Mouse (Mus musculus) neural tube, embryonic 13.5 days (tissue): ENCODE measurements at regions not wholly inside any gene's neighbourhood (a gene's known extent, or its start where the extent isn't known, plus 50 kb on each side); places are given as distances from the start of the nearest gene placed in this dataset.
"Not testable (repeated sequence)": the region's sequence is repeated elsewhere in the genome, so short reads cannot be mapped to it uniquely, and the experiment has no call there.

ENCODE experiments used
- ATAC-seq: fragments of 200-750 bp; cut with Nextera tagmentation; 2 replicates; pipeline ENCODE4 v1.8.0; 2017; ENCODE audit warnings: low read depth, mild to moderate bottlenecking, moderate TSS enrichment, moderate library complexity
- H3K27ac ChIP-seq: fragments of 300-500 bp; sonication (generic); replicated peaks from 2 replicates; pipeline ENCODE4 v1.5.1; 2015; ENCODE audit warnings: moderate library complexity, mild to moderate bottlenecking, inconsistent platforms
- H3K27me3 ChIP-seq: fragments of 300-500 bp; sonication (generic); 2 replicates; pipeline ENCODE4 v1.6.1; 2015; ENCODE audit warnings: mild to moderate bottlenecking, inconsistent platforms
- H3K36me3 ChIP-seq: fragments of 300-500 bp; sonication (generic); 2 replicates; pipeline ENCODE4 v1.6.1; 2015; ENCODE audit warnings: mild to moderate bottlenecking, inconsistent platforms
- H3K4me1 ChIP-seq: fragments of 300-500 bp; sonication (generic); replicated peaks from 2 replicates; pipeline ENCODE4 v1.6.1; 2015; ENCODE audit warnings: inconsistent platforms
- H3K4me2 ChIP-seq: fragments of 300-500 bp; sonication (generic); 2 replicates; pipeline ENCODE4 v1.6.1; 2015; ENCODE audit warnings: inconsistent platforms, mild to moderate bottlenecking, moderate library complexity
- H3K4me3 ChIP-seq: fragments of 300-500 bp; sonication (generic); 2 replicates; pipeline ENCODE4 v1.5.1; 2015; ENCODE audit warnings: mild to moderate bottlenecking, inconsistent platforms
- H3K9ac ChIP-seq: fragments of 300-500 bp; sonication (generic); 2 replicates; pipeline ENCODE4 v1.6.1; 2015; ENCODE audit warnings: moderate library complexity, mild to moderate bottlenecking, inconsistent platforms
- H3K9me3 ChIP-seq: fragments of 300-500 bp; sonication (generic); 2 replicates; pipeline ENCODE4 v1.6.1; 2016; ENCODE audit warnings: inconsistent platforms
- WGBS: fragments of 180-500 bp; shearing (Covaris S2); methylation state at CpG from one replicate; pipeline ENCODE4 v1.1.7; 2015; 5-methylcytosine and 5-hydroxymethylcytosine counted together

DNA sequence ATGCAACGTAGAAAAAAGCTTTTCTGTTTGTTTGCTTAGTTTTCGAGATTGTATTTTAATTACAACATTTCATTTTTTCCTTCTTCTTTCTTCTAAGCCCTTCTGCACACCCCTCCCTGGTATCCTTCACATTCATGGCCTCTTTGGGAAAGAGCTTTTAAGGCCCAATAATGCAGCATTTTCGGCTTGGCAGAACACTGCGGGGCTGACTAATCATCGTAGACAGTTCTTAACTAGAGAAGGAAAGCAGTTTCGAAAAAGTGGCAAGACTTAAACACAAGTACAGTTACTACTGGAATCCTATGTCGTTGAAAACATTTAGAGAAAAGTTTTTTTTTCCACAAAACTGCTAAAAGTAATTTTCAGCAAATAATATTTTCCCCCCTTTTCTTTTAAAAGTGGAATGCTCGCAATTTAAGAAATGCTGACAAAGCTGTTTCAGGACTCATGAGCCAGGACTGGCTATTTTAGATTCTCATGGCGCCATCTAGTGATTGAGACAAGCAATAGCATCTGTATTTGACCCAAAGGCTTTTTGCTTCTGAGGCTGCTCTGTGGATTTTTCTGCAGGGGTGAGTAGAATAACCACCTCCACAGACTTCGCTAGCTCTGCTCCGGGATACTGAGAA, 137.7 kb upstream of the Fam3c start:
- Histone ChIP-seq H3K4me1 (no peaks in the 10 kb centered on the region), H3K4me3 (no peak overlapping the region), H3K27me3 (no peaks in the 10 kb centered on the region), H3K9ac (no peak overlapping the region), H3K27ac (no peak overlapping the region), H3K36me3 (no peaks in the 10 kb centered on the region), H3K9me3 (no peaks in the 10 kb centered on the region), H3K4me2 (no peak overlapping the region)
- peak; percentile 78; the same call in 1 of the 2 replicates for ATAC-seq
- 45% methylated on average over 11 of the region's 11 CpGs for WGBS

DNA sequence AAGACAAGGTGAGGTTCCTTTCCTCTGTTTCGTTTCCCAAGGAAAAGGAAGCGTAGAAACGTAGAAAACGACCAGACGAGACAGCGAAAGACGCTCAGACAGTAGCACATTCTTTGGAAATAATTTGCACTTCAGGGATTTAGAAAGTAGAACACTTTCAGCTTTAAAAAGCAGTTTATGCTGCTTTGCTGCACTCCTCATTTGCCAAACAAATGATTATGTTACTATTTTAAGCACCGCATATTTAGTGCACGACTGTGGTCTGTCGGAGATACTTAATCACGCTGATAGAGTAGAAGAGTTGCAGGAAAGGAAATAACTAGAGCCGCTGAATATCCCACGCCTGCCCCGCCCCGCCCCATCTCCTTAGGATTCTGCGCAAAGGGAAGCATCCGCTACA, 136.9 kb upstream of the Fam3c start:
- 91% methylated on average over 17 of the region's 17 CpGs for WGBS
- no peak overlapping the region for H3K4me3 ChIP-seq
- no peaks in the 10 kb centered on the region for H3K27me3 ChIP-seq
- H3K36me3 ChIP-seq, result no peaks in the 10 kb centered on the region
- no peak for ATAC-seq
- H3K27ac ChIP-seq, result no peak overlapping the region
- no peaks in the 10 kb centered on the region for H3K9me3 ChIP-seq
- no peaks in the 10 kb centered on the region for H3K4me1 ChIP-seq
- no peak overlapping the region for H3K9ac ChIP-seq
- no peak overlapping the region for H3K4me2 ChIP-seq

DNA sequence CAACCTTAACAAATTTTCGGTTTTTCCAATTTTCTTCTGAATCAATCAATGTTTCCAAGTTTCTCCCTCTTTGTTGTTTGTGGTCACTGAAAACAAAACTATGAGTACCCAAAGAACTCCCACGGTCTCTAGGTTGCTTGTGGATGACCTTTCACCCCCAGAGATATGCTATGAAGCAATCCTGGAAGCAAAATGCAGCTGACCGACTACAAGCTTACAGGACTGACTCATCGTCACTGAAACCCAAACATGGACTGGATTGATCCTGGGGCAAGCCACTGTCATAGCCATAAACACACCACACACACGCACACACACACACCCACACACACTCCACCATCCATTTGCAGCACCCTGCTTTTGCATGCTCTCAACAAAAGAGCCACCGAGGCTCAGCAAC, 134.7 kb upstream of the Fam3c start:
- no peak overlapping the region for H3K4me3 ChIP-seq
- H3K36me3 ChIP-seq, result no peaks in the 10 kb centered on the region
- no peak overlapping the region for H3K27ac ChIP-seq
- H3K4me2 ChIP-seq, result no peak overlapping the region
- WGBS, result 93% methylated on average over 6 of the region's 6 CpGs
- H3K9me3 ChIP-seq, result no peaks in the 10 kb centered on the region
- ATAC-seq, result no peak
- H3K9ac ChIP-seq, result no peak overlapping the region
- H3K4me1 ChIP-seq, result no peaks in the 10 kb centered on the region
- no peaks in the 10 kb centered on the region for H3K27me3 ChIP-seq

GRCm38 (mm10) chr6:22487467-22487866, 131.4 kb upstream of the Fam3c start:
- H3K4me2 ChIP-seq, result no peak overlapping the region
- no peak overlapping the region for H3K9ac ChIP-seq
- WGBS, result 85% methylated on average over 3 of the region's 3 CpGs
- ATAC-seq, result no peak
- no peaks in the 10 kb centered on the region for H3K4me1 ChIP-seq
- H3K27me3 ChIP-seq, result no peaks in the 10 kb centered on the region
- no peak overlapping the region for H3K27ac ChIP-seq
- H3K36me3 ChIP-seq, result no peaks in the 10 kb centered on the region
- no peaks in the 10 kb centered on the region for H3K9me3 ChIP-seq
- H3K4me3 ChIP-seq, result no peak overlapping the region

- 72% methylated on average over 11 of the region's 11 CpGs for WGBS
- no peaks in the 10 kb centered on the region for H3K27me3 ChIP-seq
- H3K9ac ChIP-seq, result no peak overlapping the region
- H3K4me2 ChIP-seq, result no peak overlapping the region
- no peak overlapping the region for H3K27ac ChIP-seq
- H3K4me1 ChIP-seq, result no peaks in the 10 kb centered on the region
- ATAC-seq, result no peak
- H3K4me3 ChIP-seq, result no peak overlapping the region
- H3K9me3 ChIP-seq, result no peaks in the 10 kb centered on the region
- no peaks in the 10 kb centered on the region for H3K36me3 ChIP-seq
These were observed 129.9 kb upstream of the Fam3c start for GRCm38 (mm10) chr6:22485828-22486518.

- not testable (repeated sequence) for H3K27ac ChIP-seq, H3K4me1 ChIP-seq, H3K9me3 ChIP-seq, H3K27me3 ChIP-seq, H3K4me2 ChIP-seq, H3K36me3 ChIP-seq, ATAC-seq, H3K9ac ChIP-seq, H3K4me3 ChIP-seq
- WGBS, result 83% methylated on average over 4 of the region's 4 CpGs
These were observed 126.2 kb upstream of the Fam3c start for GRCm38 (mm10) chr6:22482257-22482656.

- H3K27ac ChIP-seq, result no peak overlapping the region
- H3K36me3 ChIP-seq, result no peaks in the 10 kb centered on the region
- no peak overlapping the region for H3K4me3 ChIP-seq
- no peak overlapping the region for H3K9ac ChIP-seq
- no peak for ATAC-seq
- H3K9me3 ChIP-seq, result no peaks in the 10 kb centered on the region
- 88% methylated on average over 4 of the region's 4 CpGs for WGBS
- no peaks in the 10 kb centered on the region for H3K27me3 ChIP-seq
- H3K4me1 ChIP-seq, result no peaks in the 10 kb centered on the region
- H3K4me2 ChIP-seq, result no peak overlapping the region
These were observed 118.6 kb upstream of the Fam3c start for GRCm38 (mm10) chr6:22474604-22475003.

DNA sequence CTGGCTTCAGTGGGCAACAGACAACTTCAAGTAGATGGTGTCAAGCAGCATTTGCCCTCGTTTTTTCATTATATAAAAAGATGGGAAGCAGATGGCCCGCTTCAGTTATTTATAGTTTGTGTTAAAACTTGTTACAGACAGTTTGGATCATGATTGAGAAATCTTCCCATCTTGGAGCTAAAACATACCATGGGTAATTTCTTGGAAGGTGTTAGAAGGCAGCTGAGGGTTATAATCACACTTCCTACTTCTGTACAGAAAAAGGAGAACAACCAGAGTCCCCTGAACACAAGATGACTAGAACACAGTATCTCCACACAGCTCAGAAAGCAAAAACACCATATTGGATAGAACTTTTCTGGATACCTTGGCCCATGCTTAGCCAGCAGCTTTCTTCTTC, 118.0 kb upstream of the Fam3c start:
- no peaks in the 10 kb centered on the region for H3K36me3 ChIP-seq
- no peak for ATAC-seq
- no peak overlapping the region for H3K4me3 ChIP-seq
- no peaks in the 10 kb centered on the region for H3K4me1 ChIP-seq
- H3K4me2 ChIP-seq, result no peak overlapping the region
- H3K9ac ChIP-seq, result no peak overlapping the region
- no peaks in the 10 kb centered on the region for H3K9me3 ChIP-seq
- H3K27ac ChIP-seq, result no peak overlapping the region
- WGBS, result 85% methylated on average over 2 of the region's 2 CpGs
- H3K27me3 ChIP-seq, result no peaks in the 10 kb centered on the region

DNA sequence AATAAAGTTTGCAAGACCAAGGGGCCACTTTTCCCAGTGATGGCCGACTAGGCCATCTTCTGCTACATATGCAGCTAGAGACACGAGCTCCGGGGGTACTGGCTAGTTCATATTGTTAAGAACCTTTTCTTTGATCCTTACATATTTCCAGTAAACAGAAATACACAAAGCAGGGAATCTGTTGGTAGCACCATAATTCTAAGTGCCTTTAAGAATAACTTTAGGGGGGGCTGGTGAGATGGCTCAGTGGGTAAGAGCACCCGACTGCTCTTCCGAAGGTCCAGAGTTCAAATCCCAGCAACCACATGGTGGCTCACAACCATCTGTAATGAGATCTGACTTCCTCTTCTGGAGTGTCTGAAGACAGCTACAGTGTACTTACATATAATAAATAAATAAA, 116.4 kb upstream of the Fam3c start:
- H3K9ac ChIP-seq, H3K4me2 ChIP-seq, H3K9me3 ChIP-seq, H3K27ac ChIP-seq, H3K36me3 ChIP-seq, H3K4me1 ChIP-seq, H3K27me3 ChIP-seq, H3K4me3 ChIP-seq, ATAC-seq: not testable (repeated sequence)
- WGBS, result 93% methylated on average over 5 of the region's 5 CpGs

DNA sequence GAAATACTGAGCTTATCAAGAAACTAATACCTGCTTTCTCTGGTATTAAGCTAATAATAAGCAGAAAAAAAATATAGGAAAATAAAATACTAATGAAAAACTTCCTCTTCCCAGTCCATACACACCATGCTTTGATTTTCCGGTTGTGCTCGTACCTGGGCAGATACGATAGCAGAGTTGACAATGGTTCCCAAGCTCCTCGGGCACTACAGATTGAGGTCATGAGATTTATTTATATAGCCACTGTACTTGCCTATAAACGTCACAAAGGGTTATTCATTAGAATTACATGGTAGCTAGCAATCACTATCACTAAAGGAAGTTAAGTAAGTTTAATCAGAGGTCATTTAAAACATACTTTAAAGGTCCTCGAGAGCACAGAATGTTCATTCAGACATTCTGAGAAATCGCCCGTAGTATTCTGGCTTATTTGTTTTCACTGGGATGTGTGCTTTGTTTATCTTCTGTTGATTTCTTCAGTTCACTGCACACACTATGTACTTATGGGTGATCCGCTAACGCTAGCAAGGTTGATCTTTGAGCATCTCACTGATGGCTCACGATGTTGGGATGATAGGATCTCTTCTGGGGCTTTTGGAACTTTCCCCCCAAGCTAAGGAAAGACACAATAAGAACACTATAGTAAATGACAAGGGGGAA, 111.4 kb upstream of the Fam3c start:
- no peak for ATAC-seq
- H3K4me3 ChIP-seq, result no peak overlapping the region
- no peaks in the 10 kb centered on the region for H3K9me3 ChIP-seq
- H3K27me3 ChIP-seq, result no peaks in the 10 kb centered on the region
- no peaks in the 10 kb centered on the region for H3K4me1 ChIP-seq
- no peak overlapping the region for H3K27ac ChIP-seq
- WGBS, result 75% methylated on average over 11 of the region's 11 CpGs
- no peak overlapping the region for H3K4me2 ChIP-seq
- H3K36me3 ChIP-seq, result no peaks in the 10 kb centered on the region
- no peak overlapping the region for H3K9ac ChIP-seq

DNA sequence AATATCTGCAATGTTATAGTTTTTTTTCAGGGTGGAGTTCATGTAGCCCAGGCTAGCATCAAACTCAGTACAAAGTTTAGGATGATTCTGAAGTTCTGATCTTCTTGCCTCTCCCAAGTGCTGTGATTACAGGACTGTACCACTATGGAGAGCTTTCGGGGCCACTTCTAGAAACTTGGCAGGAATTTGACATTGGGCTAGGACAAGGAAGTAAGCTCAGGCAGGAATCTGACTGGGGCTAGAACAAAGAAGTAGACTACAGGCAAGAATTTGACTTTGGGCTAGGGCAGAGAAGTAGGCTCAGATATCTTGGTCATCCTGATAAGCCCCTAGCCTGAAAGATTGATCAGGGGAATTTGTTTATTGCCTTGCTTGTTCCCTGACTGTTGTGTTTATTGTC, 109.9 kb upstream of the Fam3c start:
- no peak overlapping the region for H3K27ac ChIP-seq
- ATAC-seq, result no peak
- H3K4me2 ChIP-seq, result no peak overlapping the region
- H3K9ac ChIP-seq, result no peak overlapping the region
- H3K27me3 ChIP-seq, result no peaks in the 10 kb centered on the region
- 97% methylated on average over 1 of the region's 1 CpGs for WGBS
- H3K9me3 ChIP-seq, result no peaks in the 10 kb centered on the region
- no peak overlapping the region for H3K4me3 ChIP-seq
- H3K36me3 ChIP-seq, result no peaks in the 10 kb centered on the region
- H3K4me1 ChIP-seq, result no peaks in the 10 kb centered on the region

DNA sequence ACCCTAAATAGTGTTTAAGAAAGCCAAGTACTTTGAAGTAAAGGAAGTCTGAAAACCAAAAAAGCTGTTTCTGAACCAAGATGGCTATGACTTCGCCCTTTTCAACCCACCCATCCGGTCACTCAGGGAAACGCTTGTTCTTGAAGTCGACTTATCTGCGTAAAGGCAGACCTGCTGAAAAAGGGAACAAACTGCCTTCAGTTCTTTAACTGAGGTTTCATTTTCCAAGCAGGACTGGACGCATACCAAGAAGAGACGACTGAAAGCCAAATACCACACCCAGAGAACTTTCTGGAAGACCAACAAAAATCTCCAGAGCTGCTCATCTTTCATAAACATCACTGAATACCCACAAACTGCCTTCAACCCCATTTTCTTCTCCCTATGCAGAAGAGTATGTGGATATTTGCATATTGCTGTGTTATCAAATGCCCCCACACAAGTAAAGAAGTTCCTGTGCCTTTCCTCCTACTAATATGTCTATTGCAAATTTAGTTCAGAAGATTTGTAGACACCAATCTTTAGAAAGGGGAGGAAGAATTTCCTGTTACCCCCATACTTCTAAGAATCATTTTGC, 103.5 kb upstream of the Fam3c start:
- WGBS, result 90% methylated on average over 7 of the region's 7 CpGs
- H3K27ac ChIP-seq, result no peak overlapping the region

More for the DNA sequence above, 103.5 kb upstream of the Fam3c start:
- H3K4me1 ChIP-seq, result no peaks in the 10 kb centered on the region
- no peaks in the 10 kb centered on the region for H3K9me3 ChIP-seq
- no peak overlapping the region for H3K9ac ChIP-seq
- no peaks in the 10 kb centered on the region for H3K27me3 ChIP-seq
- H3K4me3 ChIP-seq, result no peak overlapping the region
- ATAC-seq, result no peak
- H3K36me3 ChIP-seq, result no peaks in the 10 kb centered on the region
- H3K4me2 ChIP-seq, result no peak overlapping the region
